Mouse (Mus musculus) embryonic fibroblast, embryonic 13.5 days (primary cell): ENCODE results near the gene Vsig10l.

Experiments used
- CTCF ChIP-seq: IDR thresholded peaks from 2 replicates; pipeline ENCODE4 v1.5.1; 2011; ENCODE audit warnings: mild to moderate bottlenecking, control low read depth, low read length, moderate library complexity, borderline replicate concordance; ENCODE audit not compliant: insufficient read depth
- POLR2A ChIP-seq: IDR thresholded peaks from 2 replicates; pipeline ENCODE4 v1.6.1; 2011; ENCODE audit warnings: low read depth, mild to moderate bottlenecking, control low read depth, low read length, moderate library complexity

DNA sequence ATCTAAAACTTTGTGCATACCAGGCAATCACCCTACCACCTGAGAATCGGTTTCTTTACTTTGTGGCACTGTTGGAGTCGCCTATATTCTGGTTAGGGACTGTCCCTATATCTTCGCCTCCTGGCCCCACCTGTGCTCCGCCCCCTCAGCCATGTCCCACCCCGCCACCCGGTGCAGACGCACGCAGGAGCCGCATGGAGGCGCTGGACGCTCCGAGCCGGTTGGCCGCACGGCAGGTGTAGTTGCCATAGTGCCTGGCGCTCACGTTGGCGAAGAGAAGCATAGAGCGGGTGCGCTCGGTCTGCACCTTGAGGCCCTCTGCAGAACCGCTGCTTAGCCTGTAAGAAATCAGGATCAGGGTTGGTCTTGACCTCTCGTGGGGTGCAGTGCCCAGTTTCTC lies 12.8 kb downstream of the Vsig10l start:
- TF ChIP-seq POLR2A (no peak), CTCF (no peak)
